Mouse (Mus musculus) ES-Bruce4 (cell line): Measurements from ENCODE around the gene Tubgcp4. TPM values are rescaled to one million over a fixed set of nuclear protein-coding genes. Genes with fewer than 3 reads are reported as not detected.
"Not testable (repeated sequence)": the region's sequence is repeated elsewhere in the genome, so short reads cannot be mapped to it uniquely, and the experiment has no call there.

ENCODE experiments used
- H3K27ac ChIP-seq: 2 replicates; pipeline ENCODE4 v1.5.1; 2012; ENCODE audit warnings: low read length, inconsistent platforms; ENCODE audit not compliant: insufficient read depth
- H3K27me3 ChIP-seq: 2 replicates; pipeline ENCODE4 v1.6.1; 2012; ENCODE audit warnings: mild to moderate bottlenecking, low read length, inconsistent platforms; ENCODE audit not compliant: control insufficient read depth, poor library complexity, insufficient read depth, severe bottlenecking
- H3K36me3 ChIP-seq: 2 replicates; pipeline ENCODE4 v1.6.1; 2012; ENCODE audit warnings: inconsistent platforms, mild to moderate bottlenecking, low read length, moderate library complexity; ENCODE audit not compliant: control insufficient read depth, poor library complexity, insufficient read depth, severe bottlenecking
- H3K4me1 ChIP-seq: one replicate; pipeline ENCODE4 v1.8.1; 2011; ENCODE audit warnings: low read length; ENCODE audit not compliant: control insufficient read depth, insufficient read depth
- H3K4me3 ChIP-seq: 2 replicates; pipeline ENCODE4 v1.5.1; 2011; ENCODE audit warnings: low read depth, mild to moderate bottlenecking, low read length
- H3K9ac ChIP-seq: 2 replicates; pipeline ENCODE4 v1.6.1; 2012; ENCODE audit warnings: low read depth, mild to moderate bottlenecking, inconsistent platforms; ENCODE audit not compliant: poor library complexity, severe bottlenecking
- H3K9me3 ChIP-seq: replicated peaks from 2 replicates; pipeline ENCODE4 v1.6.1; 2012; ENCODE audit warnings: mild to moderate bottlenecking, low read length, inconsistent platforms; ENCODE audit not compliant: control insufficient read depth, poor library complexity, insufficient read depth, severe bottlenecking
- CTCF ChIP-seq: IDR thresholded peaks from one replicate; pipeline ENCODE4 v1.8.1; 2011; ENCODE audit warnings: low read depth, low read length
- EP300 ChIP-seq: IDR thresholded peaks from 2 replicates; pipeline ENCODE4 v1.6.1; 2011; ENCODE audit warnings: low read depth, low read length; ENCODE audit not compliant: insufficient read depth
- POLR2A ChIP-seq: IDR thresholded peaks from one replicate; pipeline ENCODE4 v1.8.1; 2011; ENCODE audit warnings: low read length; ENCODE audit not compliant: insufficient read depth
- polyA plus RNA-seq: library from polyadenylated mRNA; stranded (reverse); fragments of >200 nt; gene quantifications from 2 replicates; pipeline ENCODE4 v1.2.4, GENCODE M21; 2011; ENCODE audit warnings: low read depth; ENCODE audit not compliant: missing spikeins, insufficient read depth, insufficient read length

The Tubgcp4 gene
- polyA plus RNA-seq, result 42.5 and 52.4 TPM in 2 replicates

DNA sequence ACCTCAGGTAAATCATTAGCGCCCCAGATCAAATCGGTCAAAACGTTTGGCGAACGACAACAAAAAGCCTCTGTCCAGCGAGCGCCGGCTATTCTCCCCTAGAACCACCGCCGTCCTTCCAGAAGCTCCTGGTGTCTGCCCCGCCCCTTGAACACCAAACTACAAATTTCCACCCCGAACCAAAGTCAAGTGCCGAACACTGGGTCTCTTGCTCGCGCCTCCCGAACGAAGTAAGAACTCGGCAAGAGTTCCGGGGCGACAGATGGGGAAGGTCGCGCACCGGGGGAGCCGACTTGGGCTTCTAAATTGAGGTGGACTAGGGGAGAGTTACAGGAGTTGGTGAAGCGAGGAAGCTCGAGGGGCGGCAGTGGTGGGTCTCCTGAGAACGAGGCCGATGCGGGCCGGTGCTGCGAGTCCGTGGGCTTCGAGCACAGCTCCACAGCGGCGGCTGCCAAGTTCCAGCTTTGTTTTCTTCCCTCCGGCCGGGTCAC, at the start of gene Tubgcp4:
Tubgcp4 (plus strand) TSS at position 174 of the 491 bp plus-strand sequence.
- Histone ChIP-seq H3K4me1 (no peaks in the 10 kb centered on the region), H3K27me3 (no peaks in the 10 kb centered on the region), H3K36me3 (peaks cover 8% of the 10 kb centered on the region), H3K9me3 (no peaks in the 10 kb centered on the region), H3K4me3 (peak within 1 kb of the TSS; percentile 95), H3K9ac (peak within 1 kb of the TSS; percentile 98), H3K27ac (peak within 1 kb of the TSS; percentile 13; the same call in 1 of the 2 replicates)
- no peak for TF ChIP-seq EP300
- no peak for TF ChIP-seq POLR2A
- no peak for TF ChIP-seq CTCF

- not testable (repeated sequence) for H3K9ac ChIP-seq, H3K4me1 ChIP-seq, H3K36me3 ChIP-seq, H3K9me3 ChIP-seq, H3K27ac ChIP-seq, H3K27me3 ChIP-seq, H3K4me3 ChIP-seq
These were observed 44.2 kb upstream of the Tubgcp4 start for GRCm38 (mm10) chr2:121126302-121126701.

DNA sequence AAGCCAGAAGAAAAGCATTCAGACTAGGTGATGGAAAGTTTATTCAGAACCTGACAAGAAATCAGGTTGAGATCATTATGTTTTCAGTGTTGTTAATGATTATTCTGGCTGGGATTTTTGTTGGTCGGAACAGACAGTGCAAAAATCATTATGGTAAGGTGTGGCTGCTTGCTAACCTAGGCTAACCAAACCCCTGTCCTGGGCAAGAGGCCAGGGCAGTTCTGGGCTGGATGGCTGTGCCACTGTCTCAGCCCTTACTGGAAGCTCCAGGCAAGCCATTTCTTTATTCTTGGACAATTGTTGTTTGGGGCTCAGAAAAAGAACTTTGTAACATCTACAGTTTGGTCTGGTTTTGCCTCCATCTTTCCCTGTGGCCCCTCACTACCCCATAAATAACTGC, 42.9 kb upstream of the Tubgcp4 start:
- no peaks in the 10 kb centered on the region for H3K9me3 ChIP-seq
- no peaks in the 10 kb centered on the region for H3K27me3 ChIP-seq
- H3K4me1 ChIP-seq, result no peaks in the 10 kb centered on the region
- no peak overlapping the region for H3K4me3 ChIP-seq
- no peak overlapping the region for H3K27ac ChIP-seq
- TF ChIP-seq POLR2A (no peak), EP300 (no peak), CTCF (no peak)
- H3K9ac ChIP-seq, result no peak overlapping the region
- no peaks in the 10 kb centered on the region for H3K36me3 ChIP-seq

GRCm38 (mm10) chr2:121128865-121129620, 41.4 kb upstream of the Tubgcp4 start:
- H3K27me3 ChIP-seq, result no peaks in the 10 kb centered on the region
- H3K4me3 ChIP-seq, result no peak overlapping the region
- no peaks in the 10 kb centered on the region for H3K36me3 ChIP-seq
- no peaks in the 10 kb centered on the region for H3K9me3 ChIP-seq
- H3K4me1 ChIP-seq, result no peaks in the 10 kb centered on the region
- no peak overlapping the region for H3K9ac ChIP-seq
- H3K27ac ChIP-seq, result no peak overlapping the region
- no peak for TF ChIP-seq EP300
- no peak for TF ChIP-seq CTCF
- no peak for TF ChIP-seq POLR2A

DNA sequence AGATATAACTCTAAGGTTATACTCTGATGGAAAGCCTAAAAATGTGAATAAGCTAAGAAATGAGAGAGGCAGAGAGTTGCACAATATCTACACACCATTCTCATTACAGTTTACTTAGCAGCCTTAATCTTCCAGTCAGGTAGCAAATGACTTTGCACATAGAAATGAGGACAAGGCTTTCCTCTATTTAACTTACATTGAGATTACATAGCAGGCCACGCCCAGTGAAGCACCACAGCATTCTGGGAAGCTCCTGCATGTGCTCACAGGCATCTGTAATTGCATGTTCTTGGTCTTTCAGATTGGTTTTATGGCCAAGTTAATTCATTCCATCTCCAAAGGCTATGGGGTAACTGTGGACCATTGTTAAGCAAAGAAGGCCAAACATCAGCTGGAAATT, 37.6 kb upstream of the Tubgcp4 start:
- Histone ChIP-seq H3K9ac (no peak overlapping the region), H3K9me3 (no peaks in the 10 kb centered on the region), H3K27me3 (no peaks in the 10 kb centered on the region), H3K4me3 (no peak overlapping the region), H3K4me1 (no peaks in the 10 kb centered on the region), H3K36me3 (no peaks in the 10 kb centered on the region), H3K27ac (no peak overlapping the region)
- TF ChIP-seq EP300, result no peak
- no peak for TF ChIP-seq CTCF
- TF ChIP-seq POLR2A, result no peak

DNA sequence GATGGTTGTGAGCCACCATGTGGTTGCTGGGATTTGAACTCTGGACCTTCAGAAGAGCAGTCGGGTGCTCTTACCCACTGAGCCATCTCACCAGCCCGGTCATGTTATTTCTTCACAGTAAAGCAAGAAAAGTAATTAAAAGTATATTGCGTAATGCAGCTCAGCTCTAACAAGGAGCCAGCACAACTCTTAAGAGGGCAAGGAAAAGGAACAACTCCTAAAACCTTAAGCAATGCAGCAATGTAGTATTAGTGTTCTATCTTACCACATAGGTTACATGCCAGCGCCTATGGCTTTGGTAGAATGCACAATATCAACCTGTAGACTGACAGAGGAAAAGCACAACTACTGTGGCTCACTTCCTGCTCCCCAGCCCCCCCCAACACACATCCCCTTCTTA, 33.1 kb upstream of the Tubgcp4 start:
- Histone ChIP-seq H3K4me1 (peaks cover 1% of the 10 kb centered on the region), H3K27me3 (no peaks in the 10 kb centered on the region), H3K27ac (no peak overlapping the region), H3K9ac (no peak overlapping the region), H3K4me3 (no peak overlapping the region), H3K36me3 (peaks cover 11% of the 10 kb centered on the region), H3K9me3 (no peaks in the 10 kb centered on the region)
- TF ChIP-seq EP300 (no peak), POLR2A (no peak), CTCF (no peak)
